Mouse (Mus musculus): ENCODE results near the gene Clec4a2. TPM values are rescaled to one million over a fixed set of nuclear protein-coding genes. Genes with fewer than 3 reads are reported as not detected.

Clec4a2 gene
- polyA plus RNA-seq (2017; shearing (Covaris generic)), result 0.91 TPM

GRCm38 (mm10) chr6:123106128-123106527, at the start of gene Clec4a2:
Clec4a2 (plus strand) TSS chr6:123106428.

GRCm38 (mm10) chr6:123172593-123172992, 66.4 kb downstream of the Clec4a2 start, which contains the start of gene Clec4b2:
Clec4b2 (plus strand) TSS chr6:123172893.

Other genes with a start within 250 kb of the Clec4a2 start
- 41.2 TPM for gene Necap1, start 232.0 kb upstream of the Clec4a2 start, polyA plus RNA-seq (2017; shearing (Covaris generic))
- 0.24 TPM for gene Clec4a1, start 184.6 kb upstream of the Clec4a2 start, polyA plus RNA-seq (2017; shearing (Covaris generic))
- gene Clec4a3, start 153.9 kb upstream of the Clec4a2 start, polyA plus RNA-seq (2017; shearing (Covaris generic)), result 0.24 TPM
- not detected for gene Clec4a4, start 116.1 kb upstream of the Clec4a2 start, polyA plus RNA-seq (2017; shearing (Covaris generic))
- not detected for gene Clec4b1, start 56.5 kb upstream of the Clec4a2 start, polyA plus RNA-seq (2017; shearing (Covaris generic))
- gene Clec4b2, start 66.5 kb downstream of the Clec4a2 start, polyA plus RNA-seq (2017; shearing (Covaris generic)), result not detected
- gene Clec4n, start 123.4 kb downstream of the Clec4a2 start, polyA plus RNA-seq (2017; shearing (Covaris generic)), result 2.5 TPM
- not detected for gene Clec4d, start 155.7 kb downstream of the Clec4a2 start, polyA plus RNA-seq (2017; shearing (Covaris generic))
- gene Clec4e, start 183.4 kb downstream of the Clec4a2 start, polyA plus RNA-seq (2017; shearing (Covaris generic)), result not detected
- gene Vmn2r19, start 201.9 kb downstream of the Clec4a2 start, polyA plus RNA-seq (2017; shearing (Covaris generic)), result not detected

All from CD4-positive, CD25-positive, alpha-beta regulatory T cell, adult 9 weeks (primary cell).